Mouse (Mus musculus): ENCODE results near the gene Mrpl38.

- TF ChIP-seq POLR2A (IDR thresholded peaks at IDR 0.05; ENCODE audit: low read depth, low read length) (no peak), CTCF (IDR thresholded peaks at IDR 0.05; ENCODE audit: borderline replicate concordance, insufficient read depth, low read length) (no peak)
Measured at GRCm38 (mm10) chr11:116103572-116103971, 35.1 kb downstream of the Mrpl38 start.
